Mouse (Mus musculus): ENCODE measurements at regions not wholly inside any gene's neighbourhood (a gene's known extent, or its start where the extent isn't known, plus 50 kb on each side); places are given as distances from the start of the nearest gene placed in this dataset.

- DNase-seq, result peak; percentile 28
Observed at GRCm38 (mm10) chr5:91746077-91746476, 216.8 kb downstream of the Rchy1 start.

DNA sequence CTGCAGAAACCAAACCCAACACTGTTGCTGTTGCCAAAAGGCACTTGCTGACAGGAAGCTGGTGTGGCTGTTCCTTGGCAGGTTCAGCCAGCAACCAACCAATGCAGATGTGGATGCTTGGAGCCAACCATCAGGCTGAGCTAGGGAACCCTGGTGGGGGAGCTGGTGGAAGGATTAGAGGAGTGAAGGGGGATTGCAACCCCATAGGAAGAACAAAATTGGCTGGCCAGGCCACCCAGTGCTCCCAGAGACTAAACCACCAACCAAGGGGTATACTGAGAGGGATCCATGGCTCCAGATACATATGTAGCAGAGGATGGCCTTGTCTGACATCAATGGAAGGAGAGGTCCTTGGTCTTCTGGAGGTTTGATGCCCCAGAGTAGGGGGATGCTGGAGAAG, 218.5 kb downstream of the Rchy1 start:
- peak; percentile 75 for DNase-seq

- DNase-seq, result peak; percentile 71
Observed at GRCm38 (mm10) chr5:91740159-91740537, 222.7 kb downstream of the Rchy1 start.

DNA sequence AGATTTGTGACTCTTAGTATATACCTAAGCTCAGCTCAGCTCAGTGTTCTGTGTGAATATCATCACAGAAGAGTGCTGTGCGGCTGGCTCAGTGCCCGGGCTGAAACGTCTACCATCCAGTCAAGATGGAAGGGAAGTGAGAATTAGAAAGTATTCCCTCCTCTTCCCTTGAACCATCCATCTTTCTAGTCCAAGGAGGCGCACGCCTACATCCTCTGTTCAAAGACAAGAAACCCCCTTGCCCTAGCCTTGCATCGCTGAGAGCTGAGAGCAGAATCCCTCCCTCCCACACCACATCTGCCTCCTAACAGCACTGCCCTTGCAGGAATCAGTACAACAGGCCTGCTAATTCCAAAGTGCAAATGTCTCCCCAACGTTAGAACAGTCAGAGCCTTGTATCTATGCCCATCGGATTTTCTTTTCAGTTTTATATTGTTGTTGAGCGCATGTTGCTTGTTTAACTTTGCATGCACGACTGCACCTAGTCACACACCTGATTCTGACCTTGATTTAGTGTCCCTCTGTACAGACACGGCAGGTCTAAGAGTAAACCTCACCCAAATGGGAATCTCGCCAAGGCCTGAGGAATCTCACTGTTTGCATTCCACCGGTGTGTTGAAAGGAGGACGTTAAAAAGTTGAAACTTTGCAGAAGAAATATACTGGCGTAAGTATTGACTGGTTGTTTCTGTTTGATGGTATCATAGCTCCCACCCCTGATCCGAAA, 222.2 kb downstream of the Parm1 start:
- DNase-seq, result peak; percentile 76

- peak; percentile 36 for DNase-seq
Observed at GRCm38 (mm10) chr5:91732002-91732401, 214.6 kb downstream of the Parm1 start.

GRCm38 (mm10) chr5:91731155-91731554, 213.7 kb downstream of the Parm1 start:
- DNase-seq, result peak; percentile 69

GRCm38 (mm10) chr5:91729868-91730267, 212.5 kb downstream of the Parm1 start:
- peak; percentile 21 for DNase-seq

- DNase-seq, result no peak
Observed at GRCm38 (mm10) chr5:91729415-91729814, 212.0 kb downstream of the Parm1 start.

- DNase-seq, result peak; percentile 27
Observed at GRCm38 (mm10) chr5:91727448-91727847, 210.0 kb downstream of the Parm1 start.

DNA sequence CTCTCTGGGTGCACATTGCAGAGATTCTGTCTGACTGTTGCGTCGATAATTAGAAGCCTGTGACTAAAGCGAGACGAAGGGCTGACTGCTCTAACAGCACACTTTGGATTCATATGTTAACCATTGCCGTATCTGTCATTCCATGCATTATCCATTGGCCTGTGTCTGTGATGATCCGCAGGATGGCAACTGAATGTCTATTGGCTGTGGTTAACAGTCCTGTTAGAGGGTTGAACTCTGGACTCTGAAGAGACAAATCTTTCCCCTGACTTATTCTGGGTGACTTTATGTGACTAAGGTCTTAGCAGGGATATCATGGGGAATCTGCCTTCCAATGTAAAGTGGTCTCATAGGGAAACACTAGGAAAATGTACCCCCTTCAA, 208.7 kb downstream of the Parm1 start:
- DNase-seq, result peak; percentile 55

DNA sequence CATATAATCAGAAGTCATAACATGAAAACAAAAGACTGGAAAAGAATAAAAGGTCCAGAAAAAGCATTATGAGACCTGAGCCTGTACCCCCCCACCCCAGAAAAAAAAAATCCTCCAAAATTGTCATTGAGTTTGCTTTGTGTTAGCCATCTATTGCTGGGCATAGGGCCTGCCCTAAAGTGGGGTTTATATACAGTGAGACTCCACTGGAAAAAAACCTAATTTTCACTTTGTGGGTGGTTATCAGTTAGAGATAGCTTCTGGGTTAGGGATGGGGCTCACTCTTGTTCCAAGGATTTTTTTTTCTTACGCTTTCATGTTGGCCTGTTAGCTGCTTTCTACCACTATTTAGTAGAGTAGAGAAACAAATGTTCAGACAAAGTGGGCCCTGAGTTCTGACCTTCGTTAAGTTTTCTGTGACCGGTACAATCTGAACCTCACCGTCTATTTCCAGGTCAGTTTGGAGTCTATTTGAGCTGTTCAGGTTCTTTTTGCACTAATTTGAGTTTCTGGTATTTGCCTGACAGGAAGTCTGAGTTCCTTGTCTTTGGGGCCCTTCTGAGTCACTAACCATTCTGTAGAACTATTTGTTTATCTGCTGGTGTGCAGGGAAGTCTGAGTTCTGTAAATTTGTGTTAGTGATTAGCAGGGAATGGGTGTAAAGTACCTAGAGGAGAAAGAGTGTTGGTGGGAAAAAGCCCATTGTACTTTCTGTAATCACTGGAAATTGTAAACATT, 208.1 kb downstream of the Parm1 start:
- peak; percentile 61 for DNase-seq

- no peak for DNase-seq
Observed at GRCm38 (mm10) chr5:91724881-91725280, 207.5 kb downstream of the Parm1 start.

DNA sequence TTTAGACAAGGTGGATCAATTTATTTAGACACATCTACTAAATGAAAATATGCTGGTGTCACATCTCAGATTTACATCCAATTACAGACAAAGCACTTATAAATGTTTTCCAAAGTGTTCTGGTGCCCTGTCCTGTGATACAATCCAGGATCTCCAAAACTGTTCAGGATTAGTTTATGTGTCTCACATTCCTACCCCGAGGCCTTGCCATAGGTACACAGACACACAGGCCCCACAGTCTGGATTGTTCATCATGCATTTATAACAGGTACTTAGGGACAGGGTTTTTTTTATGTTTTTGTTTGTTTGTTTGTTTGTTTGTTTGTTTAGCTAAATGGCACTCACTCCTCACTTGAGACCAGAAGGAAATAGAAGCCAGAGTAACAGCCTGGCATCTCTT, 206.0 kb downstream of the Parm1 start:
- DNase-seq, result no peak

DNA sequence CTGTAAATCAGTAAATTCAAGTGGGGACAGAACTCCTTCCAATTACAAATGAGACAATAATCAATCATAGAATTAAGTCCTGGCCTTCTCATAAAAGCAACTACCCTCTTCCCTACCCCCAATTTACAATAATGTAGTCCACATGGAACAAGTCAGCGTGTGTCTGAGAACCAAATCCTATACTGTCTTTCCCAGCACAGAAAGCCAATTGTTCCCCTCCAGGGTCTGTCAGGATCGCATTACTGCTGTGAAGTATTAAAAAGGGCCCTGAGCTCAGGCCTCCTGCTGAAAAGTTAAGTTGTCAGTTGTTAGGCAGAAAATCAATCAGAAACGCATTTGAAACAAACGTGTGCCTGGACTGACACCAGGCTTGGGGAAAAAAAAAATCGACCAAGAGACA, 205.6 kb downstream of the Parm1 start:
- DNase-seq, result peak; percentile 9

- DNase-seq, result no peak
Observed at GRCm38 (mm10) chr5:91722403-91722802, 205.0 kb downstream of the Parm1 start.

- no peak for DNase-seq
Observed at GRCm38 (mm10) chr5:91721231-91722096, 204.0 kb downstream of the Parm1 start.

DNA sequence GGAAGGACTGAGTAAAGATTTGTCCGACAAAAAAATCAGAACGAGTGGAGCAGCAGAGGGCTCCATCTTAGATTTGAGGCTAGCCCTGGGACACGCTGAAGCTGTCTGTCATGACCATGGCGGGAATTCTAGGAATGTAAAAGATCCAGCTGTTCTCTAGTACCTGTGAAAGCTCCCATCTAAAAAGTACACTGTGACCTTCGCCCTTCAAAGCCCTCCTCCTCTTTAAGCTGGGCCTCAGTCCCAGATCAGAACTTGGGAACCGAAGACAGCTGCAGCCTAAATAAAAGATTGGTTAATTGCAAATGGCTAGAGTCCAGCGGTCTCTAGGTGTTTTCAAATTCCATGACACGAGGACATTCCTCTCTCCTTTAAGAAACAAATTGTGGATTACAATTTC, 195.6 kb downstream of the Parm1 start:
- no peak for DNase-seq

DNA sequence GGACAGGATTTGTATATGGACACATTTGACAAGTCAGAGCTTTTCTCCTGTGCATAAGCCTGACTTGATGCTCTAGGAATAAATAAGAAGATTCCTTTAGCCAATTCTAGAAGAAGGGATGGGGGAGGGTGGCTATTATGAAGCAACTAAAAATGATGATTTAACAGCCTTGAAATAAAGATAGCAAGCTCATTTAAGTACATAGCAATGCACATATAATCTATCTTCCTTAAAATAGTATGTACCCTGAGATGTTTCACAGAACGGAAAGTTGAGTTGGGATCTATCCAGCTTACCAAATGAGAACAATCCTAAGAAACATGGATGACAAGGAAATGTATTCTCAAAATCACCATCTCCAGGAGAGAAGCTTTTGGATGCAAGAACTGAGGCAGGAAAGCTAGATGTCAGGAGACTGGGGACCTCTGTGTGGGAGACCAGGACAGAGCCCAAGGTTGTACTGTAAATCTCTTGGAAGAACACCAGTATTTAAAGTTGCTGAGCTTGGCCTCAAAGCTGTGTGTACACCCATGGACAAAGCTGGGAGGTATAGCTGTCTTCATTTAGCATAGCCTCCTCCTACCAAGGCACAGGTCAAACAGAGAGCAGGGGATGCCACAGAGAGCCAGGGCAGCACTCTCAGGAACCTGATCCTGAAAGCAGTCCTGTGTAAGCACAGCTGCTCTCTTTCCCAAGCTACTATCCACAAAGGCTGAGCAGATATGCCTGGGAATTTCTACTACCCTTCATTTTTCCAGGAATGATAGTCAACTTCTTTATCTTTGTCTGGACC, 192.3 kb downstream of the Parm1 start:
- DNase-seq, result no peak

DNA sequence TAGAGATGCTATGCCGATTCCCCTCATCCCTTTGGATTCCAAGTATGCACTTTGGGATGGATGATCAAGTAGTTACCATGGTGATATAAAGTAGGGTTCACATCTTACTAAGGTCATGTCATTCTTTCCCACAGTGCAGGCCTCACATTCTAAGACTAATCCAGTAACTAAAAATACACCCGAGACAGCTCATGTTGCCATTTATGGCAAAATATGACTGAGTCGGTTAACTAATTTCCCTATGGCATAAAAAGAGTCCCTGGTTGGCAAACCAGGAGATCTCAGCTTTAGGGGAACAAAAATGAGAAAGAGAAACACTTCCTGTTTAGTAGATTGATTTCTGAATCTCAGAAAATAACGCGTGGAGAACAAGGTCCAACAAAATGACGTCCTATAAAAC, 190.7 kb downstream of the Parm1 start:
- no peak for DNase-seq

DNA sequence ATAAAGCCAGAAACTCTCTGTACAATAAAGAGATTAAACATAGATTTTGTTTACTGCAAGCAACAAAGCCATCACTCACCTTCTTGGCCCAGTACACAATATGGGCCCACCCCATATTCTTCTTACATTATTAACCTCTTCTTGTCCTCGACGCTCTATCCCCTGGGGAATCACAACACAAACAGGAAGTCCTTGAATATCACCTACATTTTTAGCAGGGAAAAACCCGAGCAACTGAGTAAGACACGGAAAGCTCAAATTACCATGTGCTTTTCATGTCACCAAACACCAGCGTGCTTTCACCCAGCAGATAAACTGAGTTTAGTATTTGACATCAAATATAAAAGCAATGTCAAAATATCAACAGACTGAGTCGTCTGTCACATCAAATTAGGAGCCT, 179.7 kb downstream of the Parm1 start:
- no peak for DNase-seq

DNA sequence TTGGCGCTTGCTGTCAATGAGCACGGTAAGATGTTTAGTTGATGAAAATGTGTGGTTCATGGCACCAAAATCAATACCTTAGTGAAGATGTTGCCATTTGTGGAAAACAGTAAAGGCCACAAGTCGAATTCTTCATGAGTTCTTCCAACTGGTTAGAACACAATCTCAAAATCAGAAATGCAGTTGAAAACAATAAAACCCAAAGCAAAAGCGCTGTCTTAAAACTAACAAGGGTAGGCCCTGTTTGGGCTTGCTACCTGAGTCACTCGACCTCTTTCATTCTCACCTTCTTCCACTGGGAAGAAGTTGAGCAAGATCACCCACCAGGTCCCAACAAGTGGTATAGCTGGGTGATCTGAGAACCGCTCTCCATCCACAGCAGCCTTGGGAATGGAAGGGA, 179.1 kb downstream of the Parm1 start:
- no peak for DNase-seq

DNA sequence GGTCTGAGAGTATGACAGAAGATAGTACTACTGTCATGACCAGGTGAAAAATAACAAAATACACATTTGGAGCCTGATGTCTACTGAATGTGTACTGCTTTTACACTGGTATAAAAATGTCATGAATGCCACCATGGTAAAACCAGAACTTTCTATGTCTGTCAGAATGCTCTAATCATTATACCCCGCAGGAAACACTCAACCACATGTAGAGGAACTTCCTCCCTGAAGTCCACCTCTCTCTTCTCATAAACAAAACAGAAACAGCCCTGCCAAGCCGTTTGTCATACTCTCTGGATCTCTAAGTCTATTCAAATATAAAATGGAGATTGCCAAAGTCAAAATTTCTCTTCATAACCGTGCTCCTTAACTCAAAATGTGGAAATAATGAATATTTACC, 178.2 kb downstream of the Parm1 start:
- no peak for DNase-seq

DNA sequence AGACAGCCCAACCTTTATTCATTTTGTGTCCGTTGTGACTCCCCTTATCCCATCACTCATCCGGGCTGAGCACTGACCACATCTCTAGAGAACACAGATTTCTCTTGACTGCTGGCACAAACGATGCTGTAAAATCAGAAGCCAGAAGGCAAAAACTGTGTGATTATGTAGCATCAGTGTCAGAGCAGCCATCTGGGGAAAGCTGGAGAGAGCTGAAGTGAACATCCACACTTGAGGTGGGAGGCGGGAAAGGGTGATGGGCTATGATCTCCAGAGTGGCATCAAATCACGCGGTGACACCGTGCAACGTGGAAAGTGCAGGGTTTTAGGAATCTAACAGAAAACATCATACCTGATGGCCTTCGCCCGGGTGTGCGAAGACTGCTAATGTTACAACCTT, 175.9 kb downstream of the Parm1 start:
- DNase-seq, result no peak
